Mouse (Mus musculus): ENCODE data around the gene Dhx16. TPM values are rescaled to one million over a fixed set of nuclear protein-coding genes. Genes with fewer than 3 reads are reported as not detected.

Dhx16 gene
- polyA plus RNA-seq, 2 experiments, result 25.5 to 46.0 TPM

GRCm38 (mm10) chr17:35865481-35866280 lies 13.9 kb upstream of the Dhx16 start, which contains the start of gene Ppp1r18:
Gene Ppp1r18, plus strand, starts transcription at chr17:35865593.
- H3K4me3 ChIP-seq (ENCODE audit: insufficient read depth in 1 of 2, low read depth in 2 of 2, low read length in 2 of 2), result peak within 1 kb of the TSS; percentile 50 to 64
- peak within 1 kb of the TSS; percentile 23 for H3K9ac ChIP-seq (replicated peaks)
- peak within 1 kb of the TSS; percentile 65 for H3K4me2 ChIP-seq (ENCODE audit: low read depth)
- DNase-seq (ENCODE audit: low read depth in 3 of 3, low spot score in 3 of 3), result no peak
- peaks cover 11 to 14% of the 10 kb centered on the region in 2 experiments for H3K4me1 ChIP-seq (replicated peaks; ENCODE audit: control insufficient read depth in 2 of 2, insufficient read depth in 2 of 2, low read length in 1 of 2)
- no peak for TF ChIP-seq EP300 (IDR thresholded peaks at IDR 0.05; ENCODE audit: low read depth)
- no peak for TF ChIP-seq CTCF (IDR thresholded peaks at IDR 0.05; ENCODE audit: low read depth)
- H3K27me3 ChIP-seq (ENCODE audit: control insufficient read depth, insufficient read depth, low read length), result peaks cover 55% of the 10 kb centered on the region
- no peak within 1 kb of the TSS for H3K27ac ChIP-seq
- no peaks in the 10 kb centered on the region for H3K36me3 ChIP-seq (replicated peaks; ENCODE audit: control insufficient read depth, insufficient read depth, low read depth)
- 1% methylated on average over 48 of the region's 48 CpGs for WGBS (ENCODE audit: insufficient replicate concordance)
- no peak for ATAC-seq (ENCODE audit: insufficient read depth)
- no peaks in the 10 kb centered on the region for H3K9me3 ChIP-seq (ENCODE audit: control insufficient read depth, low read length)

- under 1% methylated on average over 38 of the region's 38 CpGs for WGBS (ENCODE audit: insufficient replicate concordance)
- Histone ChIP-seq H3K27me3 (ENCODE audit: control insufficient read depth, insufficient read depth, low read length) (peaks cover 55% of the 10 kb centered on the region), H3K4me3 (ENCODE audit: insufficient read depth in 1 of 2, low read depth in 2 of 2, low read length in 2 of 2) (peak overlapping the region; percentile 50 to 64), H3K27ac (no peak overlapping the region), H3K9ac (replicated peaks) (peak overlapping the region; percentile 23), H3K36me3 (replicated peaks; ENCODE audit: control insufficient read depth, insufficient read depth, low read depth) (no peaks in the 10 kb centered on the region), H3K4me1 (replicated peaks; ENCODE audit: control insufficient read depth in 2 of 2, insufficient read depth in 2 of 2, low read length in 1 of 2) (peaks cover 9 to 13% of the 10 kb centered on the region in 2 experiments), H3K9me3 (ENCODE audit: control insufficient read depth, low read length) (peaks cover 3% of the 10 kb centered on the region), H3K4me2 (ENCODE audit: low read depth) (peak overlapping the region; percentile 65)
- no peak for DNase-seq (ENCODE audit: low read depth in 3 of 3, low spot score in 3 of 3)
- ATAC-seq (ENCODE audit: insufficient read depth), result no peak
- TF ChIP-seq CTCF (IDR thresholded peaks at IDR 0.05; ENCODE audit: low read depth) (no peak), EP300 (IDR thresholded peaks at IDR 0.05; ENCODE audit: low read depth) (no peak)
Measured at GRCm38 (mm10) chr17:35866281-35866831, 13.3 kb upstream of the Dhx16 start.

GRCm38 (mm10) chr17:35866911-35867890 lies 12.4 kb upstream of the Dhx16 start:
- Histone ChIP-seq H3K9ac (replicated peaks) (peak overlapping the region; percentile 31), H3K4me1 (replicated peaks; ENCODE audit: control insufficient read depth in 2 of 2, insufficient read depth in 2 of 2, low read length in 1 of 2) (peaks cover 5 to 10% of the 10 kb centered on the region in 2 experiments; a peak in 3 of 4 replicates), H3K4me2 (ENCODE audit: low read depth) (peak overlapping the region; percentile 65), H3K4me3 (ENCODE audit: insufficient read depth in 1 of 2, low read depth in 2 of 2, low read length in 2 of 2) (peak overlapping the region; percentile 50 to 64), H3K36me3 (replicated peaks; ENCODE audit: control insufficient read depth, insufficient read depth, low read depth) (no peaks in the 10 kb centered on the region), H3K27ac (no peak overlapping the region), H3K9me3 (ENCODE audit: control insufficient read depth, low read length) (peaks cover 3% of the 10 kb centered on the region), H3K27me3 (ENCODE audit: control insufficient read depth, insufficient read depth, low read length) (peaks cover 55% of the 10 kb centered on the region)
- WGBS (ENCODE audit: insufficient replicate concordance), result 3% methylated on average over 26 of the region's 26 CpGs
- no peak for ATAC-seq (ENCODE audit: insufficient read depth)
- no peak for DNase-seq (ENCODE audit: low read depth in 3 of 3, low spot score in 3 of 3)
- TF ChIP-seq EP300 (IDR thresholded peaks at IDR 0.05; ENCODE audit: low read depth) (no peak), CTCF (IDR thresholded peaks at IDR 0.05; ENCODE audit: low read depth) (peak; percentile 47)

- Histone ChIP-seq H3K9me3 (ENCODE audit: control insufficient read depth, low read length) (peaks cover 3% of the 10 kb centered on the region), H3K9ac (replicated peaks) (peak overlapping the region; percentile 40), H3K4me1 (replicated peaks; ENCODE audit: control insufficient read depth in 2 of 2, insufficient read depth in 2 of 2, low read length in 1 of 2) (peaks cover 5 to 10% of the 10 kb centered on the region in 2 experiments), H3K4me2 (ENCODE audit: low read depth) (peak overlapping the region; percentile 65), H3K27ac (no peak overlapping the region), H3K36me3 (replicated peaks; ENCODE audit: control insufficient read depth, insufficient read depth, low read depth) (no peaks in the 10 kb centered on the region), H3K4me3 (ENCODE audit: insufficient read depth in 1 of 2, low read depth in 2 of 2, low read length in 2 of 2) (peak overlapping the region; percentile 50 to 51), H3K27me3 (ENCODE audit: control insufficient read depth, insufficient read depth, low read length) (peaks cover 55% of the 10 kb centered on the region)
- TF ChIP-seq CTCF (IDR thresholded peaks at IDR 0.05; ENCODE audit: low read depth), result no peak
- no peak for TF ChIP-seq EP300 (IDR thresholded peaks at IDR 0.05; ENCODE audit: low read depth)
- ATAC-seq (ENCODE audit: insufficient read depth), result no peak
- no peak for DNase-seq (ENCODE audit: low read depth in 3 of 3, low spot score in 3 of 3)
- 9% methylated on average over 17 of the region's 17 CpGs for WGBS (ENCODE audit: insufficient replicate concordance)
Measured at GRCm38 (mm10) chr17:35868165-35868820, 11.3 kb upstream of the Dhx16 start.
